Mouse (Mus musculus): ENCODE results near the gene Avil. TPM values are rescaled to one million over a fixed set of nuclear protein-coding genes. Genes with fewer than 3 reads are reported as not detected.

Avil gene
- polyA plus RNA-seq, 1 experiment = not detected

DNA sequence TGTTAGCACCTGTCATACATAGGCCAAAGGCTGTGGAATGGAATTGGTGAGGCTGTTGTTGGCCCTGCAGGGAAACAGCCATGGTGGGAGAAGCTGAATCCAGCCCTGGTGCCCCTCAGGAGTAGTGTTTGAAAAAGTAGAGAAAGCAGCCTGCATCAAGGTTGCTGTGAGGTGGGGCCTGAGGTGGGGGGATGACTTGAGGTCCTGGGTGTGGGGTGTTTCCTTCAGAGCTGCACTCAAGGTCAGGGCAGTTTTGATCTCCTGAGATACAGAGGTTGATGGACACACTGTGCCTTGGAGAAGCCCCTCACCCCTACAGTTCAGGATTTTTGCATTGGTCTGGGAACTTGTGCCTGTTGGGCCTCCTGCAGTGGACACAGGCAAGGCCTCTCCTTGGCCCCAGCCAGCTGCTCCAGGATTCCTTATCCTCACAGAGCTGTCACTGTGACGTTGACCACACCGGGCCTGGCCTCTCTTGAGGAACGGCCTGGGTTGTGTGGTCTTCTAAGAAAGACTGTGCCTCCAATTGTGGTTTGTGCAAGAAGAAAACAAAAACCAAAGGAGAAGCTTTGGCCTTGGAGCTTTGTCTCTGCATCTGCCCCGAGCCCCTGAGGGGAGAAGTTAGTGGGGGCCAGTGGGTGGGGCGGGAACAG lies 11.9 kb upstream of the Avil start:
- Histone ChIP-seq H3K4me1 (ENCODE audit: control insufficient read depth, insufficient read depth, insufficient read length, low read length) (peaks cover 55% of the 10 kb centered on the region), H3K4me3 (ENCODE audit: insufficient read depth, low read depth, low read length) (no peak overlapping the region), H3K27ac (replicated peaks; ENCODE audit: low read depth, low read length) (peak overlapping the region; percentile 84; the same call in 1 of the 2 replicates)

DNA sequence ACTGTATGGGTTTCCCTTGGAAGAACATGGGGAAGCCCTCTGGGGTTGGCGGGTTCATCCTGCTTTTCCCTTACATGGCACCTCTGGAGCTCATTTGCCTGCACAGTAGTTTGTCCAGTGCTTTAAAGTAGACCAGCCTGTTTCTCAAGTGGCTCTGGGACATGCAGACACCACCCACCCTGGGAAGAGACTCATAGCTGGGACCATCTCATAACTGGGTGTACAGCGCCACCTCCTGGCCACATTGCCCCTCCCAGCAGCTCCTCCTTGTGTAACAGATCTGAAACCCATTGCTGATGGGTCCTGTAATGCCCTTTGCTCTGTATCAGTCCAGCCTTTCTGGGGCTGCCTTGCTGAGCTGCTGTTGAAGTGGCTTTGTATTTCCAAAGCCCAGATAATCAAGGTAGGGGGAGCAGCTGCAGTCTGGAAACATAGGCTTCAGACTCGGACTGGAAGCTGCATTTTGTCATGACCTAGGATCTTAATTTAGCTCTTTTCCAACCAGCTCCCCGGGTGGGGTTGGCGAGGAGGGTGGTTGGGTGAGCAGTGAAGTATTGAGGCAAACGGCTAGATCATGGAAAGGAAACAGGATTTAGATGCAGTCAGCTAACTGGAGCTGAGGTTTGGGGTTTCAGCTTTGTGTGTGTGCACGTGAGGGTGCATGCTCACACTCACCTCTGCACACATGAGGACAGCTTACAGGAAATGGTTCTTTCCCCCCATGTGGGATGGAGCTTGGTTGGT lies 10.0 kb upstream of the Avil start:
- no peak overlapping the region for H3K4me3 ChIP-seq (ENCODE audit: insufficient read depth, low read depth, low read length)
- H3K27ac ChIP-seq (replicated peaks; ENCODE audit: low read depth, low read length) = no peak overlapping the region
- peaks cover 40% of the 10 kb centered on the region for H3K4me1 ChIP-seq (ENCODE audit: control insufficient read depth, insufficient read depth, insufficient read length, low read length)

DNA sequence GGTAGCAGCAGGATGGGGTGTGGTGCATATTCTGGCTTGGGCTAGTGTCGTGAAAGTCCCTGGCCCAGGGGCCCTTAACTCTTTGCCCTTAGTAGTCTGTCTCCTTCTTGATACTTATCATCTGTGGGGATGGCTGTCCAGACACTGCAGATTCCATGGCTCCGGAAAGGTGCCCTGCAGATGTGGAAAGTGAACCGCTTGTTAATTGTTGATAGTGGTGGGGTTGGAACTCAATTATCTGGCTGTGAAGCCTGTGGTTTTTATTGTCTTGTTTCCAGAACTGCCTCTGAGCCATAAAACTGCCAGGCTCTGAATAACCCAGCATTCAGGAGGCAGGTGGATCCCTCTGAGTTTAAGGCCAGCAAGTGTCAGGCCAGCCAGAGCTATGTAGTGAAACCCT lies 8.8 kb upstream of the Avil start:
- Histone ChIP-seq H3K27ac (replicated peaks; ENCODE audit: low read depth, low read length) (no peak overlapping the region), H3K4me1 (ENCODE audit: control insufficient read depth, insufficient read depth, insufficient read length, low read length) (peaks cover 30% of the 10 kb centered on the region), H3K4me3 (ENCODE audit: insufficient read depth, low read depth, low read length) (no peak overlapping the region)

DNA sequence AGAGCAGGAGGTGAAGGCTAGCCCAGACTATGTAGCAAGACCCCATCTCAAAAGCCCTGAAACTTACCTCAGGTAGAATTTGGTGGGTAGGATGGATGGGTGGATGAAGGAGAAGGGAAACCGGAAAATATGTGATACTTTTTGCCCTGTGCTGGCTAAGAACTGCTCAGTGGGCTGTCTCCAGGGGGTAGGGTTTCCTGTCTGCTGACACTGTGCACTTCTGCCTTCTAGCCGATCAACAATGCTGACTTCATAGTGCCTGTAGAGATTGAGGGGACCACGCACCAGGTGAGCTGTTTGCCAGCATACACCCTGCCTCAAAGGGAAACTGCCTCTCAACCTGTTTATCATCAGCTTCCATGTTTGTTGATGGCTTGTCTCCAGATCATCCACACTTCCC lies 6.9 kb upstream of the Avil start:
- no peak overlapping the region for H3K4me3 ChIP-seq (ENCODE audit: insufficient read depth, low read depth, low read length)
- peaks cover 12% of the 10 kb centered on the region for H3K4me1 ChIP-seq (ENCODE audit: control insufficient read depth, insufficient read depth, insufficient read length, low read length)
- H3K27ac ChIP-seq (replicated peaks; ENCODE audit: low read depth, low read length) = no peak overlapping the region

DNA sequence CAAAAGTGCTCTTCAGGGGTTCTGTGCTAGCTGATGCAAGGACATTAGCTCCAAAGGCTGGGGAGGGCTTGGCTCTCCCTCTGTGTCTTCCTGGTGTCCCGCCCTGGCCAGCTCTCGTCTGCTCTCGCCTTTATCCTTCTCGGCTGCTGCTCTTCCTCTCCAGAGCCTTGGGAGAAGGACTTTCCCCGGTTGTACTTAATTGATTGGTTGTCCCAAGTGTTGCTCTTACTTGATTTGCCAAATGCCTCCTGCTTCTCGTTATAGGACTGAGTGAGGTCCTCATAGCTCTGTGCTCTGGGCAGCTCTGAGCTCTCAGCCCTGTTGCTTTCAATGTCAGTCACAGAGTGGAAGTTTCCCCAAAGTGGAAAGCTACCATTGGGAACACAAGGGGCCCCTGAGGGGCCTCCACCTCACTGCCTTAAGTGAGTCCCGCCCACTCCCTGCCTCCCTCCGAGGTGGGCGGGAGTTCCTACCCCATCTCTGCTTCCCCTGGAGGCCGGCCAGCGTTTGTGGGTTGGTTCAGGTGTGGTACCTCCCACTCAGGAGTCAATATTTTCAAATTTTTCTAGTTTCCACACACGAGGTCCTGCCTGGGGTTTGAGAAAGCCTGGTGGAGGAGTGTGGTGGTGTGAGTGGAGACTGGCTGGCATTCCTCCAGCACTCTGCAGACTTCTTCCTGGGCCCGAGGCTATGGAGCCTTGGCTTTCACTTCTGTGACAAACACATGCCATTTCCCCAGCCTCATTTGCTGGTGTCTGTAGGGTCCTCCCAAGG lies 3.0 kb upstream of the Avil start:
- H3K27ac ChIP-seq (replicated peaks; ENCODE audit: low read depth, low read length) = no peak overlapping the region
- no peaks in the 10 kb centered on the region for H3K4me1 ChIP-seq (ENCODE audit: control insufficient read depth, insufficient read depth, insufficient read length, low read length)
- no peak overlapping the region for H3K4me3 ChIP-seq (ENCODE audit: insufficient read depth, low read depth, low read length)

DNA sequence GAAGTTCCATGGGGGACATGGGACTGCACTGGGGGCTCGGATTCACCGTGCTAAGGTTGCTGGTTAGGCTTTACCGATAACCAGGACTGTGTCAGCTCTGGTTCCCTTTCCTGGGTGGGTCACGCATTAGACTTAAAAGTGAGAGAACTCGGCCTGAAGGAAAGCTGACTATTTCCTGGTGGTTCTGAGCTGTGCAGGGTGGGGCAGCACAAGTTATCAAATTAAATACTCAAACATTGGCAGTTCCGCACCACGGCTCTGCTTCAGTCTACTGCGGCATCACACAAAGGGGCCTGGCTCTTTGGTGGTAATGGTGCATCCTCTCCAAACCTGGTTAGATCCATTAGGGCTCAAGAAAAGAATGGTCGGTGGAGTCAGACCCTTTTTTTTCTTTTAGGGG lies 788 bp downstream of the Avil start:
- H3K4me1 ChIP-seq (ENCODE audit: control insufficient read depth, insufficient read depth, insufficient read length, low read length) = no peaks in the 10 kb centered on the region
- H3K4me3 ChIP-seq (ENCODE audit: insufficient read depth, low read depth, low read length) = no peak overlapping the region
- no peak overlapping the region for H3K27ac ChIP-seq (replicated peaks; ENCODE audit: low read depth, low read length)

DNA sequence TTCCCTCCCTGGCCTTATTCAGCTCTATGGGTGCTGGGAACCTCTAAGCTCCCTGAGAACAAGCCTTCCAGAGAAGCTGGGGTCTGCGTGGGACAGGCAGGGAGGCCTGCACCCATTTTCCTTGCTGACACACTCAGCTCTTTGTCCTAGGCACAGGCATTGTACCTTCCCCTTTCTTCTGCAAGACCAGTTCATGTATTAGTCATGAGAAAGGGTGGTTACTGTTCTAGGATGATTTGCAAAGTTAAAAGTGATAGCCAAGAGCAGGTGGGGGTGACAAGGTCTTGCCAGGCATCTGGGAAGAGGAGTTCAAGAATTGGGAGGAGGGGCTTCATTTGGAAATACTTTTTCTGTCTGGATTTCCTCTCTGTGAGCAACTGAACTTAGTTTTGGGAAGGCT lies 1.5 kb downstream of the Avil start:
- H3K4me3 ChIP-seq (ENCODE audit: insufficient read depth, low read depth, low read length) = no peak overlapping the region
- no peaks in the 10 kb centered on the region for H3K4me1 ChIP-seq (ENCODE audit: control insufficient read depth, insufficient read depth, insufficient read length, low read length)
- H3K27ac ChIP-seq (replicated peaks; ENCODE audit: low read depth, low read length) = no peak overlapping the region

DNA sequence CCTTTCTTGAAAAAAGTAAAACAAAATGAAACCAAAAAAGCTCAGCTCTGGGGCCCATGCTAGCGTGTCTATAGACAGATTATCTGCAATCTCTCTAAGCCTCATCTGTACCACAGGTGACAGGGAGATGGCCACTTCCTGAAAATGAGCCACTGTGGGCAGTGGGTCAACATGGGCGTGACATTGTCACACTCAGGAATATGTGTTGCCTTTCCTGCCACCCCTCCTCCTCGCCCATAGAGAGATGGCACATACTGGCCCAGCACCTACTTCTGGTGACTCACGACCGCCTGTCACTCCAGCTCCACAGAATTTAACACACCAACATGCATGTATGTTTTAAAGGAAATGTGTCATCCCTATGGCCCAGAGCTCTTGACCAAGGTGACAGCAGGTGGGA lies 2.3 kb downstream of the Avil start:
- Histone ChIP-seq H3K4me1 (ENCODE audit: control insufficient read depth, insufficient read depth, insufficient read length, low read length) (no peaks in the 10 kb centered on the region), H3K4me3 (ENCODE audit: insufficient read depth, low read depth, low read length) (no peak overlapping the region), H3K27ac (replicated peaks; ENCODE audit: low read depth, low read length) (no peak overlapping the region)

DNA sequence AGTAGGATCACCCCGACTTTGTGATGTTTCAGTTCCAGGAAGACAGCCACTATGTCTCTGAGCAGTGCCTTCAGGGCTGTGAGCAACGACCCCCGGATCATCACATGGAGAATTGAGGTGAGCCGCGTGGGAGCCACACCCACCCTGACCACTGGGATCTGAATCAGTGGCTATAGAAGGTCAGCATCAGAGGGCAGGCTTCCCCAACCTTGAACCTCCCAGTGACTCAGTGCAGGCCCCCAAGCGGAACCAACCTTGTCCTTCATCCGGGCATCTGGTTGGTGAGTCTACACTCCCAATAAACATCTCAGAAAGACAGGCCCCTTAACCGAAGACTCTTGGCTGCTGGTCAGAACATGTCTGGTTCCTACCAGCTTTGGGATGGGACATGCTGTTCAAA lies 2.8 kb downstream of the Avil start:
- H3K4me3 ChIP-seq (ENCODE audit: insufficient read depth, low read depth, low read length) = no peak overlapping the region
- no peaks in the 10 kb centered on the region for H3K4me1 ChIP-seq (ENCODE audit: control insufficient read depth, insufficient read depth, insufficient read length, low read length)
- no peak overlapping the region for H3K27ac ChIP-seq (replicated peaks; ENCODE audit: low read depth, low read length)

DNA sequence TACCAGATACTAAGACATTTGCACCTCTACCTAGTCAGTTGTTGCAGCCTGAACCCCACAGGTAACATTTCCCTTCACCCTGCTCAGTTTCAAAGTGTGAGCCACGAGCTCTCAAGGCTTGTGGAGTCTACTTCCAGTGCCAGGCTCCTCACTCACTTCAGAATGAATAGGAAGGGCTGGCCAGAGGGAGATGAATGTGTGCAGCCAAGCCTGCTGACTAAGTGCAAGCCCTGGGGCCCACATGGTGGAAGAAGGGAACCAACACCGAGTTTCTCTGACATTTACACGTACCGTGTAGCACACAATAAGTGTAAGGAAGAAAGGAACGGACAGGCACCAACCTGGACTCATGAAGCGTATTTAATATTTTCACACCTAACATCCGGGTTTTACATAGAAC lies 3.3 kb downstream of the Avil start:
- H3K27ac ChIP-seq (replicated peaks; ENCODE audit: low read depth, low read length) = no peak overlapping the region

DNA sequence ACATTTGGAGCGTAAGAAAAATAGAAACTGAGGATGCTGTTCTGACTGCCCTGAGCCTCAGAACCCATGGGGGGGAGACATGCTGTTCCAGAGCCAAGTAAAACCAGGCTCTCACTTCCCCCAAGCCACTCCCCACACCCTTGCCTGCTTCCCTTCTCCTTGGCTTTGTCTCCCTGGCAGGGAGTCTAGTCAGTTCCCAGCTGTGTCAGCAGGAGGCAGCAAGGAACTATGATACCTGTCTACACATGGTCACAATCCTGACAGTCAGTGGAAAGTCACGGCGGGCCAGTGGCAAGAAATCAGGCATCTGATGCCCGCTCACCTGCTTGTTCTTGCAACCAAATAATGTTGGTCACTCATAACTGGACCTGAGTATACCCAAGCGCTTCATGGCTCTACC lies 16.0 kb downstream of the Avil start:
- Histone ChIP-seq H3K4me3 (ENCODE audit: insufficient read depth, low read depth, low read length) (no peak overlapping the region), H3K27ac (replicated peaks; ENCODE audit: low read depth, low read length) (no peak overlapping the region)

More for the DNA sequence above, 3.3 kb downstream of the Avil start:
- Histone ChIP-seq H3K4me1 (ENCODE audit: control insufficient read depth, insufficient read depth, insufficient read length, low read length) (no peaks in the 10 kb centered on the region), H3K4me3 (ENCODE audit: insufficient read depth, low read depth, low read length) (no peak overlapping the region)

DNA sequence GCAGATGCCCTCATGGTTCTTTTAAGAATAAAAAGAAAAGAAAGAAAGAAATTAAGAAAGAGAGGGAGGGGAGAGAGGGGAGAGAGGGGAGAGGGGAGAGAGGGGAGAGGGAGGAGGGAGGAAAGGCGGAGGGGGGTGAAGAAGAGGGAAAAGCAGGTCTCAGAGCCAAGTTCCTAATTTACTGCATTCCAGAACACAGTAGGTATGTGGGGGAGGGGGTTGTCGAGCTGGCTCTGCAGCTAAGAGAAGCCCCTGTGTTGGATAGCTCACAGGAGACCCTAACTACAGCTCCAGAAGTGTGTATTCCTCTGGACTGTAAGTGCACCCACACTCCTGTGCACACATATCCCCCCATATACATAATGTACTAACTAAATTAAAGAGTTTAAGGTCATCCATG lies 16.6 kb downstream of the Avil start:
- H3K27ac ChIP-seq (replicated peaks; ENCODE audit: low read depth, low read length) = no peak overlapping the region
- H3K4me3 ChIP-seq (ENCODE audit: insufficient read depth, low read depth, low read length) = no peak overlapping the region
- H3K4me1 ChIP-seq (ENCODE audit: control insufficient read depth, insufficient read depth, insufficient read length, low read length) = no peaks in the 10 kb centered on the region

More for the DNA sequence above, 16.0 kb downstream of the Avil start:
- H3K4me1 ChIP-seq (ENCODE audit: control insufficient read depth, insufficient read depth, insufficient read length, low read length) = no peaks in the 10 kb centered on the region

DNA sequence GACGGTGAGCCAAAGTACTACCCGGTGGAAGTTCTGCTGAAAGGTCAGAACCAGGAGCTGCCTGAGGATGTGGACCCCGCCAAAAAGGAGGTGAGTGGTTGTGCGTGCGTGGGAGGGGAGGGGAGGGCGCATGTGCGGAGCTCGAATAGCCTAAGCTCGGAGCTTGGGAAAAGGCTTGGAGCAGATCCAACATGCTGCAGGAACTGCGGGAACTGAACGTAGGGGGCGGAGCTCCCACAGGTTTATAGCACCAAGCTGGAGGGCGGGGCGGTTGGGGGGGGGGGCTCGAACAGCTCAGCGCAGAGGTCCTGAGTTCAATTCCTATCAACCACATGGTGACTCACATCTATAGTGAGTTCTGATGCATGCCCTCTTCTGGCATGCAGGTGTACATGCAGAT lies 17.9 kb downstream of the Avil start:
- no peak overlapping the region for H3K4me3 ChIP-seq (ENCODE audit: insufficient read depth, low read depth, low read length)
- H3K27ac ChIP-seq (replicated peaks; ENCODE audit: low read depth, low read length) = no peak overlapping the region
- H3K4me1 ChIP-seq (ENCODE audit: control insufficient read depth, insufficient read depth, insufficient read length, low read length) = peaks cover 2% of the 10 kb centered on the region; the same call in 1 of the 2 replicates

DNA sequence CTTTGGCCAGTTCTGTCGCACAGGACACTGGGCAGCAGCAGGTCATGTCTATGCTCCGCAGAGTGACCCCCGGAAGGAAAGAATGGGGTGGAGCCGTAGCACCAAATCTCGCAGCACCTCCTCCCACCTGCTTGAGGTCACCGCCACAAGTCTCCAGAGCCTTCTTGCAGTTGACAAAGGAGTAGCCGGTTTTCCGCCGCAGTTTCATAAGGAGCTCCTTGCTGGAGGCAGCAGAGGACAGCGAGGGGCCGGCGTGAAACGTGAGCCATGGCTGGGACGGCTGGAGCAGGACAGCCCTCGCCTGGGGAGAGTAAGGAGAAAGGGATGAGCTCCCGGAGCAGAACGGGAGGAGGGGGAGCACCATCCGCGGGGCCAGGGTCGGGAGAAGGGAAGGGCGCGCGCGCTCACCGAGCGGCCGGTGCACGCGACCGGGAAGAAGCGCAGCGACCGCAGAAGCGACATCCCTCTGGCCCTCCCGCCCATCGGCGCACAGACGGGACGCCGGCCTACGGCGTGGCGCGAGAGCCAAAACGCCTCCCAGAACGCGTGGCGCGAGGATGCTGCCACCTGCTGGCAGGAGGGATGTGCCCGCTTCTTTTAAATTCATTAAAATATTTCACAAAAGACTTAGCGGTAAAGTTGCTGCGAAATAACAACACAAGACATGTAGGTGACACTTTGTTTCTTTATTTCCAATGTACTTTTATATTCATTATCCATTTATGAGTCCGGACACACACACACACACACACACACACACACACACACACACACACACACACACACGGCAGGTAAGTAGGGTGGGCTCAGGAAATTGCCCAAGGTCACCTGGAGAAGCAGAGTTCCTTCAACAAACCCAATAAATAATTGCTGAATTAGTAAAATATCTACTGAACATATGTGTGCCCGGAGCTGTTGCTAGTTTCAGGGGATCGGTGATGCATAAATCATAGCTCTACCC lies 30.1 kb downstream of the Avil start, which contains the start of gene Tsfm:
TSS of gene Tsfm (minus strand) at position 505 of the 961 bp plus-strand sequence.
- Histone ChIP-seq H3K27ac (replicated peaks; ENCODE audit: low read depth, low read length) (peak within 1 kb of the TSS; percentile 47), H3K4me1 (ENCODE audit: control insufficient read depth, insufficient read depth, insufficient read length, low read length) (no peaks in the 10 kb centered on the region), H3K4me3 (ENCODE audit: insufficient read depth, low read depth, low read length) (peak within 1 kb of the TSS; percentile 82)
